Mouse (Mus musculus): ENCODE data around the gene Rhbdl1.
"Not testable (repeated sequence)": the region's sequence is repeated elsewhere in the genome, so short reads cannot be mapped to it uniquely, and the experiment has no call there.

The Rhbdl1 gene

GRCm38 (mm10) chr17:25872676-25873075, 35.6 kb upstream of the Rhbdl1 start:
- DNase-seq (ENCODE audit: low spot score in 2 of 2), result no peak

- DNase-seq (ENCODE audit: low spot score in 2 of 2), result not testable (repeated sequence)
These were observed 34.5 kb upstream of the Rhbdl1 start for GRCm38 (mm10) chr17:25871566-25871965.

- no peak for DNase-seq (ENCODE audit: low spot score in 2 of 2)
These were observed 32.9 kb upstream of the Rhbdl1 start for GRCm38 (mm10) chr17:25869954-25870353.

GRCm38 (mm10) chr17:25869498-25869897, 32.4 kb upstream of the Rhbdl1 start:
- DNase-seq (ENCODE audit: low spot score in 2 of 2), result no peak

- peak; percentile 71 to 74 for DNase-seq (ENCODE audit: low spot score in 2 of 2)
These were observed 31.6 kb upstream of the Rhbdl1 start, which contains the start of gene Mcrip2 for GRCm38 (mm10) chr17:25868601-25869191. Gene Mcrip2 (minus strand): TSS chr17:25868764.

GRCm38 (mm10) chr17:25867836-25868600, 30.9 kb upstream of the Rhbdl1 start:
- DNase-seq (ENCODE audit: low spot score in 2 of 2), result peak; percentile 20 to 24

- DNase-seq (ENCODE audit: low spot score in 2 of 2), result no peak
These were observed 30.4 kb upstream of the Rhbdl1 start for GRCm38 (mm10) chr17:25867509-25867835.

GRCm38 (mm10) chr17:25866172-25866571, 29.1 kb upstream of the Rhbdl1 start:
- no peak for DNase-seq (ENCODE audit: low spot score in 2 of 2)

- DNase-seq (ENCODE audit: low spot score in 2 of 2), result no peak
These were observed 28.2 kb upstream of the Rhbdl1 start for GRCm38 (mm10) chr17:25865288-25865687.

- DNase-seq (ENCODE audit: low spot score in 2 of 2), result no peak
These were observed 27.2 kb upstream of the Rhbdl1 start for GRCm38 (mm10) chr17:25864311-25864710.

- no peak for DNase-seq (ENCODE audit: low spot score in 2 of 2)
These were observed 26.6 kb upstream of the Rhbdl1 start for GRCm38 (mm10) chr17:25863681-25864080.

- DNase-seq (ENCODE audit: low spot score in 2 of 2), result no peak
These were observed 24.9 kb upstream of the Rhbdl1 start for GRCm38 (mm10) chr17:25861704-25862612.

GRCm38 (mm10) chr17:25860832-25861703, 24.0 kb upstream of the Rhbdl1 start, which contains the start of gene Wdr90:
Gene Wdr90 (minus strand): TSS chr17:25861501.
- DNase-seq (ENCODE audit: low spot score in 2 of 2), result peak; percentile 91

- no peak for DNase-seq (ENCODE audit: low spot score in 2 of 2)
These were observed 23.1 kb upstream of the Rhbdl1 start for GRCm38 (mm10) chr17:25860229-25860628.

GRCm38 (mm10) chr17:25844396-25844901, 7.4 kb upstream of the Rhbdl1 start, which contains the start of gene Rhot2:
Gene Rhot2 (minus strand): TSS chr17:25844851.
- peak; percentile 97 for DNase-seq (ENCODE audit: low spot score in 2 of 2)

GRCm38 (mm10) chr17:25843636-25844395, 6.7 kb upstream of the Rhbdl1 start:
- DNase-seq (ENCODE audit: low spot score in 2 of 2), result peak in 1 of 2 experiments; percentile 35

- no peak for DNase-seq (ENCODE audit: low spot score in 2 of 2)
These were observed 6.0 kb upstream of the Rhbdl1 start for GRCm38 (mm10) chr17:25843122-25843521.

- DNase-seq (ENCODE audit: low spot score in 2 of 2), result no peak
These were observed 5.4 kb upstream of the Rhbdl1 start for GRCm38 (mm10) chr17:25842509-25842908.

GRCm38 (mm10) chr17:25841117-25841880, 4.2 kb upstream of the Rhbdl1 start, which contains the start of gene Gm20683:
Gene Gm20683 (minus strand): TSS chr17:25841763.
- no peak for DNase-seq (ENCODE audit: low spot score in 2 of 2)
